In genomic region chr2:4290475-4290874, GRCm38 (mm10) we compare ENCODE assay signal across 21 mouse cellular contexts.
DNase-seq lines count a peak whose midpoint lies in the region; ATAC-seq and TF ChIP-seq lines count a peak whose summit lies in the region.
"Had no signal": no experiment of that assay in that cellular context is flagged by ENCODE, and none has a peak within 500 bp of the region (broad histone marks: within the 10 kb centered on the region; RNA-seq: fewer than 3 reads in every experiment).

No protein-coding gene starts in this region.

- 89% methylated on average over 2 of the region's 2 CpGs for WGBS in liver, adult 2 months
- 82% methylated on average over 2 of the region's 2 CpGs for WGBS in liver, embryonic 11.5 days
- 93% methylated on average over 2 of the region's 2 CpGs for WGBS in forebrain, postnatal 0 days

- H3K36me3 ChIP-seq in liver, adult 2 months (ENCODE audit: control insufficient read depth, insufficient read depth, low read length), result no peaks in the 10 kb centered on the region
- H3K36me3 ChIP-seq in liver, embryonic 11.5 days (ENCODE audit: control insufficient read depth, insufficient read depth, low read length), result no peaks in the 10 kb centered on the region
- no peaks in the 10 kb centered on the region for H3K36me3 ChIP-seq in forebrain, postnatal 0 days (ENCODE audit: insufficient read depth)
- H3K36me3 ChIP-seq: embryonic facial prominence, embryonic 10.5 days; embryonic facial prominence, embryonic 12.5 days; forebrain, embryonic 15.5 days had no signal

- TF ChIP-seq POLR2A in liver, adult 2 months (IDR thresholded peaks at IDR 0.05; ENCODE audit: extremely low read depth, insufficient read depth, low read length), result no peak

- no peak overlapping the region for H3K27ac ChIP-seq in liver, adult 2 months (replicated peaks; ENCODE audit: insufficient read depth, low read depth, low read length)
- no peak overlapping the region for H3K27ac ChIP-seq in liver, embryonic 11.5 days (ENCODE audit: low read depth, low read length)
- no peak overlapping the region for H3K27ac ChIP-seq in forebrain, postnatal 0 days (ENCODE audit: low read depth, low read length)
- H3K27ac ChIP-seq: embryonic facial prominence, embryonic 10.5 days; embryonic facial prominence, embryonic 12.5 days; forebrain, embryonic 13.5 days; forebrain, embryonic 15.5 days had no signal

- no peak overlapping the region for H3K4me3 ChIP-seq in liver, adult 2 months (ENCODE audit: insufficient read depth, low read depth, low read length)
- no peak overlapping the region for H3K4me3 ChIP-seq in liver, embryonic 11.5 days (ENCODE audit: low read depth, low read length)
- no peak overlapping the region for H3K4me3 ChIP-seq in forebrain, postnatal 0 days (ENCODE audit: low read depth, low read length)
- H3K4me3 ChIP-seq: embryonic facial prominence, embryonic 10.5 days; embryonic facial prominence, embryonic 12.5 days; forebrain, embryonic 13.5 days; forebrain, embryonic 15.5 days had no signal

- TF ChIP-seq CTCF in liver, adult 2 months (IDR thresholded peaks at IDR 0.05; ENCODE audit: low read depth, low read length), result no peak
- no peak for TF ChIP-seq CTCF in forebrain, postnatal 0 days (IDR thresholded peaks at IDR 0.05; ENCODE audit: low read depth)

- H3K27me3 ChIP-seq in liver, adult 2 months (ENCODE audit: control insufficient read depth, insufficient read depth, low read length), result no peaks in the 10 kb centered on the region; the same call in 1 of the 2 replicates
- no peaks in the 10 kb centered on the region for H3K27me3 ChIP-seq in liver, embryonic 11.5 days (replicated peaks; ENCODE audit: control insufficient read depth, insufficient read depth, low read length)
- H3K27me3 ChIP-seq in forebrain, postnatal 0 days (ENCODE audit: insufficient read depth, low read length), result no peaks in the 10 kb centered on the region
- H3K27me3 ChIP-seq: embryonic facial prominence, embryonic 12.5 days; forebrain, embryonic 13.5 days; forebrain, embryonic 15.5 days had no signal

- H3K4me2 ChIP-seq in liver, embryonic 11.5 days, result no peak overlapping the region
- no peak overlapping the region for H3K4me2 ChIP-seq in forebrain, postnatal 0 days (ENCODE audit: low read depth)
- H3K4me2 ChIP-seq: embryonic facial prominence, embryonic 12.5 days; forebrain, embryonic 13.5 days; forebrain, embryonic 15.5 days had no signal

- H3K4me1 ChIP-seq in liver, adult 2 months (ENCODE audit: control insufficient read depth, insufficient read depth, low read length), result no peaks in the 10 kb centered on the region; the same call in 1 of the 2 replicates
- H3K4me1 ChIP-seq in liver, embryonic 11.5 days (replicated peaks; ENCODE audit: control insufficient read depth, insufficient read depth, low read length), result no peaks in the 10 kb centered on the region
- no peaks in the 10 kb centered on the region for H3K4me1 ChIP-seq in forebrain, postnatal 0 days (ENCODE audit: insufficient read depth)

- H3K9ac ChIP-seq in liver, adult 2 months (ENCODE audit: low read depth, low read length), result no peak overlapping the region
- no peak overlapping the region for H3K9ac ChIP-seq in liver, embryonic 11.5 days (ENCODE audit: low read depth, low read length)
- H3K9ac ChIP-seq in forebrain, postnatal 0 days, result no peak overlapping the region
- H3K9ac ChIP-seq: embryonic facial prominence, embryonic 12.5 days; forebrain, embryonic 13.5 days; forebrain, embryonic 15.5 days had no signal

- no peaks in the 10 kb centered on the region for H3K79me2 ChIP-seq in liver, adult 2 months (ENCODE audit: control insufficient read depth, insufficient read depth, low read length)

- peak; percentile 6 for DNase-seq in liver, adult 2 months (ENCODE audit: extremely low read depth, low read depth, low spot score)
- DNase-seq in liver, embryonic 11.5 days (ENCODE audit: low spot score), result no peak
- no peak for DNase-seq in thymus, postnatal 0 days (ENCODE audit: low spot score)
- no peak for DNase-seq in forebrain, postnatal 0 days
- DNase-seq in testis, postnatal 10 days (ENCODE audit: low spot score), result no peak
- DNase-seq: adrenal gland, adult 2 months; adrenal gland, postnatal 10 days; adrenal gland, postnatal 25 days; cerebellum, adult 11 months; cerebellum, adult 18-20 months; cerebellum, adult 8-10 months; cerebellum, adult 9-11 months; cerebellum, postnatal 14 days; cerebellum, postnatal 36 days had no signal

- no peak for ATAC-seq in liver, embryonic 11.5 days (replicated peaks; ENCODE audit: low FRiP score)
- peak; percentile 94 for ATAC-seq in granulocyte monocyte progenitor cell, adult 5-6 weeks (replicated peaks; ENCODE audit: poor library complexity, severe bottlenecking)
- ATAC-seq in megakaryocyte progenitor cell, adult 5-6 weeks (replicated peaks; ENCODE audit: poor library complexity), result peak; percentile 80
- peak; percentile 82 for ATAC-seq in monocyte, adult 5-6 weeks (replicated peaks; ENCODE audit: insufficient number of reproducible peaks, low FRiP score, low TSS enrichment, poor library complexity, severe bottlenecking)
- ATAC-seq in forebrain, postnatal 0 days, result no peak
- ATAC-seq: forebrain, embryonic 13.5 days; forebrain, embryonic 15.5 days had no signal

- no peaks in the 10 kb centered on the region for H3K9me3 ChIP-seq in liver, embryonic 11.5 days (ENCODE audit: control insufficient read depth, low read length)
- H3K9me3 ChIP-seq in forebrain, postnatal 0 days (ENCODE audit: low read length), result no peaks in the 10 kb centered on the region
- H3K9me3 ChIP-seq: embryonic facial prominence, embryonic 10.5 days; embryonic facial prominence, embryonic 12.5 days; forebrain, embryonic 13.5 days; forebrain, embryonic 15.5 days had no signal

Comparison
In these comparisons a context has a peak if more than half of its experiments do, and no peak if none do; other contexts are left out.
1. ATAC-seq: peak in granulocyte monocyte progenitor cell, adult 5-6 weeks (single experiment), megakaryocyte progenitor cell, adult 5-6 weeks (single experiment) and monocyte, adult 5-6 weeks (single experiment); none in liver, embryonic 11.5 days (single experiment) and forebrain, postnatal 0 days (single experiment).